Mouse (Mus musculus): ENCODE results near the gene Gse1. TPM values are rescaled to one million over a fixed set of nuclear protein-coding genes. Genes with fewer than 3 reads are reported as not detected.

Gse1 gene
- total and polyA plus RNA-seq, 2 experiments from 2014 or later: 15.9 to 48.2 TPM

DNA sequence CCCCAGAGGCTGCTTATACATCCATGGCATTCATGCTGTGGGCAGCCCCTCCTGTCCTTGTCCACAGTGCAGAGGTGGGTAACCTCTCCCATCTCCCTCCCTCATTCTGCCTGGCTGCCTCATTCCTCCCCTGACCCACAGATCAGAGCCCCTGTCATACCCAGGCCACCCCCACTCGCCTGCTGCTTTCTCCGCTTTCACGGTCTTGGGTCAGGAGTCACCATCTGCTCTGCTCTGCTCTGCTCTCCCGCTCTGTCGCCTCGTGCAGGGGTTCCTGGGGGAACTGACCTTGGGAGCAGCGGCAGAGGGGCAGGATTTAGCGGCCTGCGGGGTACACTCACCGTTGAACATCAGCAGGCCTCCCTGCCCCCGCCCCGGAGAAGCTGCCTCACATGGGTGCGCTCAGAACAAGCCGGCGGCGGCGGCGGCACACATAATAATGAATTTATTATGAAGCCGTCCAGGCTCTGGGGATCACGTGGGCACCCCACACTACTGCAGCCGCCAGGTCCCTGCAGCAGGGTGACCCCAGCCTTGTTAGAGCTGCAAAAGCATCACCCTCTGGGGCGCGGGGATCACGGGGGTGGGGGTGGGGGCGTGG lies 321.2 kb downstream of the Gse1 start:
- Histone ChIP-seq H3K36me3 (ENCODE audit: insufficient read depth) (no peaks in the 10 kb centered on the region), H3K4me2 (ENCODE audit: low read depth) (peak overlapping the region; percentile 43), H3K4me3 (ENCODE audit: low read depth, low read length) (peak overlapping the region; percentile 1; the same call in 1 of the 2 replicates), H3K4me1 (ENCODE audit: insufficient read depth) (peaks cover 47% of the 10 kb centered on the region), H3K27me3 (ENCODE audit: insufficient read depth, low read length) (no peaks in the 10 kb centered on the region), H3K9me3 (ENCODE audit: low read length) (no peaks in the 10 kb centered on the region), H3K27ac (ENCODE audit: low read depth, low read length) (peak overlapping the region; percentile 78), H3K9ac (peak overlapping the region; percentile 26; the same call in 1 of the 2 replicates)
- ATAC-seq (peak; percentile 12; the same call in 1 of the 2 replicates), DNase-seq (no peak)
- WGBS: 8% methylated on average over 25 of the region's 25 CpGs
- no peak for TF ChIP-seq CTCF (IDR thresholded peaks at IDR 0.05; ENCODE audit: low read depth)

DNA sequence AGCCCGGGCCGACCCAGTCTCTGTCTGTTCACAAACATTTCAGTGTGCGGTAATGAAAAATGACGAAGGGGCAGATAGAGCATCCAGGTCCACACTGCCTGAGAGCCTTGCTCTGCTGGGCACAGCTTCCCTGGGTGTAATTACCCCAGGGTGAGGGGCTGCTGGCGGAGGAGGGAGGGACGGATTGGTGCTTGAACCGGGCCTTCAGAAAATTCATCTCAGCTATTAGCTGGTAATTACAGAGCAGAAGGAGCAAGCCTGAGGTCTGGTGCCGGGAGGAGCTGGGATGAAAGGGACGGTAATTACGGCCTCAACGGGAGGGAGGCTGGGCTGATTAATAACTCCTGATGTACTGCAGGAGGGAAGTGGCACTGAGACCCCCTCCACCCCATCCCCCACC lies 321.7 kb downstream of the Gse1 start:
- DNase-seq: no peak
- no peak for TF ChIP-seq CTCF (IDR thresholded peaks at IDR 0.05; ENCODE audit: low read depth)
- Histone ChIP-seq H3K4me3 (ENCODE audit: low read depth, low read length) (no peak overlapping the region), H3K9me3 (ENCODE audit: low read length) (no peaks in the 10 kb centered on the region), H3K36me3 (ENCODE audit: insufficient read depth) (no peaks in the 10 kb centered on the region), H3K9ac (no peak overlapping the region), H3K27ac (ENCODE audit: low read depth, low read length) (peak overlapping the region; percentile 78), H3K4me2 (ENCODE audit: low read depth) (peak overlapping the region; percentile 43), H3K27me3 (ENCODE audit: insufficient read depth, low read length) (no peaks in the 10 kb centered on the region), H3K4me1 (ENCODE audit: insufficient read depth) (peaks cover 47% of the 10 kb centered on the region)
- WGBS: 13% methylated on average over 11 of the region's 11 CpGs
- peak; percentile 28 for ATAC-seq

DNA sequence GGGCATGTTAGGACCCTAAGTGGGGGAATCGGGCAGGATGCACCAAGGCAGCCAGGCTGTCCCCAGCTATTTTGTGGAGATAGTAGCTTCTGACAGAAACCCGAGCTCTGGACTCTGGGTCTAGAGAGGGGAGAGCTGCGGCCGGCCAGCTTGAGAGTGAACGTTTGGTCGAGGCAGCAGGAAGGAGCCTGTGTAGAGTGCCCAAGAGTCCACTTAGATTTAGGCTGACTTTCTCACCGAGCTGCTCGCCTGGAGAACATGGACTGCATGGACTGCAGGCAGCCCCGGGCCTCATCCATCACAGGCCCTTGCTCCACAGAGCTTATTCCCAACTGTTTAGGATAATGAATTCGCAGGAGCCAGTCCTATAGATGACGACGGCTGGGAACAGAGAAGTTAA lies 322.2 kb downstream of the Gse1 start:
- ATAC-seq: no peak
- H3K9ac ChIP-seq: 0 out of 2 replicates have a peak overlapping the region, but pooled peaks have one; percentile 18
- no peak for TF ChIP-seq CTCF (IDR thresholded peaks at IDR 0.05; ENCODE audit: low read depth)
- no peak overlapping the region for H3K4me3 ChIP-seq (ENCODE audit: low read depth, low read length)
- H3K9me3 ChIP-seq (ENCODE audit: low read length): no peaks in the 10 kb centered on the region
- 14% methylated on average over 12 of the region's 12 CpGs for WGBS
- no peak for DNase-seq
- H3K4me1 ChIP-seq (ENCODE audit: insufficient read depth): peaks cover 47% of the 10 kb centered on the region
- peak overlapping the region; percentile 43 for H3K4me2 ChIP-seq (ENCODE audit: low read depth)
- H3K27me3 ChIP-seq (ENCODE audit: insufficient read depth, low read length): no peaks in the 10 kb centered on the region
- peak overlapping the region; percentile 78 for H3K27ac ChIP-seq (ENCODE audit: low read depth, low read length)
- no peaks in the 10 kb centered on the region for H3K36me3 ChIP-seq (ENCODE audit: insufficient read depth)

DNA sequence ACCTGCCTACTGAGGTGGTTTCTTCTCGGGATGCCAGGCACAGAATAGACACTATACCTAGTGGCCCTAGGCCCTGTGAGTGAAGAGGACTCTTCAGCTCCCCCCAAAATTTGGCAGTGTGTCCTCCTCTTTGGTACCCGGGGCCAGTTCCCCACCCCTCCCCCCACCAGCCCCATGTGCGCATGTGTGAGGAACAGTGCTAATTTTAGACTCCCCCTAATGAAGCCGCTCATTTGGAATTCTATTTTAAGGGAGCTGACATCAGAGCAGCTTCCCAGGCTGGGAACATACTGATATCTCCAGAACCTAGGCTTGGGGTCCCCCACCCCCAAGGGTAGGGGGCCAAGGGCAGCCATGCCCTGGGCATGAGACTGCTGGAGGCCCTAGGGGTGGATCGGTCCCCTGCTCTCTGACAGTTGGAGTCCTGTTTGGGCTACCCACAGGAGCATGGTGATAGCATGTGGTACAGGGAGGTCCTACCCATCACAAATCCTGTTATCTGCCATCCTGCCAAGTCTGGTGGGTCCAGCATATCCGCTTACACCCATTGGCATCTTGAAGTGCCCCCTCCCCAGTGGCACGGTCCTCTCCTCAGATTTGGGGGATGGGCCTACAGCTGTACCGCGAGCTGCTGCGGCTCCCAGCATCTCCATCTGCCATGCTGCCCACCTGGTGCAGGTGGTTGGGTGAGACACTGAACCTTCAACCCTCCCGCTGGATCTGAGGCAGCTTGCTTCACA lies 322.9 kb downstream of the Gse1 start:
- Histone ChIP-seq H3K4me2 (ENCODE audit: low read depth) (peak overlapping the region; percentile 43), H3K36me3 (ENCODE audit: insufficient read depth) (no peaks in the 10 kb centered on the region), H3K4me1 (ENCODE audit: insufficient read depth) (peaks cover 51% of the 10 kb centered on the region), H3K4me3 (ENCODE audit: low read depth, low read length) (no peak overlapping the region), H3K27me3 (ENCODE audit: insufficient read depth, low read length) (no peaks in the 10 kb centered on the region), H3K9me3 (ENCODE audit: low read length) (no peaks in the 10 kb centered on the region), H3K27ac (ENCODE audit: low read depth, low read length) (peak overlapping the region; percentile 78), H3K9ac (0 out of 2 replicates have a peak overlapping the region, but pooled peaks have one; percentile 15)
- TF ChIP-seq CTCF (IDR thresholded peaks at IDR 0.05; ENCODE audit: low read depth): no peak
- ATAC-seq: peak; percentile 59
- WGBS: 45% methylated on average over 11 of the region's 11 CpGs
- DNase-seq: peak; percentile 75

DNA sequence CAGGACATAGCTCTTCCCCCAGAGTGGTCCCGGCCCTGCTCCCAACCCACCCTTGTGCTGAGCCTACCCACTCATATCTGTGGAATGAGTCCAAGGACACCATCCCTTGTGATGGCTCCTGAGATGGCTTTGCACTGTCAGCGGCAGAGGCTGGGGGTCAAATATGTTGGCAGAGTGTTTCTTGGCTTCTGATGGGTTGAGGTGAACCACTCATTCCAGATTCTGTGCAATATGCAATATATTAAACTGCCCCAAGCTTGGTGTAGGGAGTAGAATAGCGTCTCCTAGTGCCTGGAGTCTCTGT lies 323.4 kb downstream of the Gse1 start:
- Histone ChIP-seq H3K27ac (ENCODE audit: low read depth, low read length) (peak overlapping the region; percentile 78), H3K4me3 (ENCODE audit: low read depth, low read length) (no peak overlapping the region), H3K27me3 (ENCODE audit: insufficient read depth, low read length) (no peaks in the 10 kb centered on the region), H3K4me2 (ENCODE audit: low read depth) (peak overlapping the region; percentile 43; the same call in 1 of the 2 replicates), H3K9ac (no peak overlapping the region), H3K9me3 (ENCODE audit: low read length) (no peaks in the 10 kb centered on the region), H3K36me3 (ENCODE audit: insufficient read depth) (no peaks in the 10 kb centered on the region), H3K4me1 (ENCODE audit: insufficient read depth) (peaks cover 54% of the 10 kb centered on the region)
- WGBS: 76% methylated on average over 3 of the region's 3 CpGs
- ATAC-seq (no peak), DNase-seq (no peak)
- no peak for TF ChIP-seq CTCF (IDR thresholded peaks at IDR 0.05; ENCODE audit: low read depth)

DNA sequence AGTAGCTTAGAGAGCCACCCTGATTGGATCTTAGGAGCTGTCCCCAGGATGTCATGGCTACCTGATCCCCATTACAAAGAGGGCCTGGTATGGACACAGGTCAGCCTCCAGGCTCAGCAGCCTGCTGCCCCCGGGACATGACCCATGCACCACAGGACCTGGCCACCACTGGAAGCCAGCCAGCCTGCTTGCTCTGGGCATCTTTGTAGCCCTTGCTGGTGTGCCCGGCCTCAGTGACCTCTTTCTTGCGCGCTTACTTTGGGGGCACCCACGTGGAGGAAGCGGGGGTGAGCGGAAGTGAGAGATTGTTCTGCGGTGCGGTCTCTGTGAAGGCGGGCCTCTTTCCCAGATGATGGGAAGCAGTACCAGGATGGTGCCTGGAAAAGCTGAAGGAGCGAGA lies 324.3 kb downstream of the Gse1 start:
- H3K9me3 ChIP-seq (ENCODE audit: low read length): no peaks in the 10 kb centered on the region
- H3K36me3 ChIP-seq (ENCODE audit: insufficient read depth): no peaks in the 10 kb centered on the region
- no peaks in the 10 kb centered on the region for H3K27me3 ChIP-seq (ENCODE audit: insufficient read depth, low read length)
- H3K9ac ChIP-seq: no peak overlapping the region
- H3K4me3 ChIP-seq (ENCODE audit: low read depth, low read length): no peak overlapping the region
- no peak overlapping the region for H3K4me2 ChIP-seq (ENCODE audit: low read depth)
- ATAC-seq (no peak), DNase-seq (no peak)
- H3K27ac ChIP-seq (ENCODE audit: low read depth, low read length): no peak overlapping the region
- peaks cover 62% of the 10 kb centered on the region for H3K4me1 ChIP-seq (ENCODE audit: insufficient read depth)
- no peak for TF ChIP-seq CTCF (IDR thresholded peaks at IDR 0.05; ENCODE audit: low read depth)
- WGBS: 88% methylated on average over 11 of the region's 11 CpGs

DNA sequence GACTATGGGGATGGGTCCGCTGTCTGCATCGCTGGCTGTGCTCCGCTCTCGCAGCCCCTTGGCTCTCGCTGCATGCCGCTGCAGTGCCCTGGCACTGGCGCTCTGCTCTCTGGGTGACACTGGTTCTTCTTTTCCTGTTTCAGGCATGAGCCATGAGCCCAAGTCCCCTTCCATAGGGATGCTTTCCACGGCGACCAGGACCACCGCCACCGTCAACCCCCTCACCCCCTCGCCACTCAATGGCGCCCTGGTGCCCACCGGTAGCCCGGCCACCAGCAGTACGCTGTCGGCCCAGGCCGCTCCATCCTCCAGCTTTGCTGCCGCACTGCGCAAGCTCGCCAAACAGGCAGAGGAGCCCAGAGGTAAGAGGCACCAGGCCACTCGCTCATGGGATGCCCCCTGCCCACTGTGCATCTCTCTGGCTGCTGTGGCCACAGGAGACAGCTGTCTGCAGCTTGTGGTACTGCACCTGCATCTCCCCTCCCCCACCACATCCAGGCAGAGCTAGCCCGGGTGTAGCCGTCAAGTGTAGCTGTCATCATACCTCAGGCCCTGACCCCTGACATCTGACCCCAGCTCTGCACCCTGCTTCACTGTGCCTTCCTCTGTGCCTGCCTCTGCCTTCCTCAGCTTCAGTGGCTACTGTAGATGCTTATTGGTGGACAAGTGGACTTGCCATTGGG lies 325.3 kb downstream of the Gse1 start:
- Histone ChIP-seq H3K27me3 (ENCODE audit: insufficient read depth, low read length) (no peaks in the 10 kb centered on the region), H3K36me3 (ENCODE audit: insufficient read depth) (no peaks in the 10 kb centered on the region), H3K9me3 (ENCODE audit: low read length) (no peaks in the 10 kb centered on the region), H3K4me2 (ENCODE audit: low read depth) (no peak overlapping the region), H3K27ac (ENCODE audit: low read depth, low read length) (no peak overlapping the region), H3K4me1 (ENCODE audit: insufficient read depth) (peaks cover 61% of the 10 kb centered on the region), H3K9ac (no peak overlapping the region), H3K4me3 (ENCODE audit: low read depth, low read length) (no peak overlapping the region)
- peak; percentile 40 for TF ChIP-seq CTCF (IDR thresholded peaks at IDR 0.05; ENCODE audit: low read depth)
- DNase-seq: no peak
- 86% methylated on average over 24 of the region's 24 CpGs for WGBS
- ATAC-seq: no peak
